Mouse (Mus musculus): Measurements from ENCODE around the gene Rpl18a.

Rpl18a gene

GRCm38 (mm10) chr8:70885612-70886011 lies 11.6 kb downstream of the Rpl18a start:
- intact Hi-C loops (cut with DNase I), result no loop called here

- intact Hi-C loops (cut with DNase I), result no loop called here
These were observed 12.5 kb downstream of the Rpl18a start for GRCm38 (mm10) chr8:70884683-70885082.

- intact Hi-C loops (cut with DNase I), result no loop called here
These were observed 13.0 kb downstream of the Rpl18a start for GRCm38 (mm10) chr8:70884186-70884585.

- intact Hi-C loops (cut with DNase I), result no loop called here
These were observed 16.7 kb downstream of the Rpl18a start for GRCm38 (mm10) chr8:70880546-70880945.

- intact Hi-C loops (cut with DNase I), result no loop called here
These were observed 17.1 kb downstream of the Rpl18a start for GRCm38 (mm10) chr8:70880126-70880525.

GRCm38 (mm10) chr8:70879500-70879899 lies 17.7 kb downstream of the Rpl18a start:
- intact Hi-C loops (cut with DNase I), result no loop called here

- intact Hi-C loops (cut with DNase I), result no loop called here
These were observed 19.0 kb downstream of the Rpl18a start for GRCm38 (mm10) chr8:70878178-70878577.

- intact Hi-C loops (cut with DNase I), result no loop called here
These were observed 20.8 kb downstream of the Rpl18a start for GRCm38 (mm10) chr8:70876382-70876781.

GRCm38 (mm10) chr8:70874441-70874840 lies 22.8 kb downstream of the Rpl18a start:
- intact Hi-C loops (cut with DNase I), result loop anchor here (2.0 kb wide), 1 partner anchor 18 kb away; the partner anchor contains the start of gene Slc5a5

GRCm38 (mm10) chr8:70873364-70873985 lies 23.7 kb downstream of the Rpl18a start, which contains the start of gene Ccdc124:
Ccdc124 (minus strand) TSS chr8:70873935.
- intact Hi-C loops (cut with DNase I), result no loop called here

- intact Hi-C loops (cut with DNase I), result no loop called here
These were observed 24.4 kb downstream of the Rpl18a start for GRCm38 (mm10) chr8:70872643-70873363.

GRCm38 (mm10) chr8:70871195-70871807 lies 25.9 kb downstream of the Rpl18a start:
- intact Hi-C loops (cut with DNase I), result no loop called here

GRCm38 (mm10) chr8:70869601-70870041 lies 27.6 kb downstream of the Rpl18a start:
- intact Hi-C loops (cut with DNase I), result loop anchor here (1.0 kb wide), 1 partner anchor 25 kb away; no protein-coding TSS in a partner anchor

GRCm38 (mm10) chr8:70869199-70869571 lies 28.0 kb downstream of the Rpl18a start:
- intact Hi-C loops (cut with DNase I), result loop anchor here (1.0 kb wide), 1 partner anchor 25 kb away; no protein-coding TSS in a partner anchor

- intact Hi-C loops (cut with DNase I), result loop anchor here (1.0 kb wide), 1 partner anchor 24 kb away; no protein-coding TSS in a partner anchor
These were observed 28.5 kb downstream of the Rpl18a start for GRCm38 (mm10) chr8:70868559-70869198.

- intact Hi-C loops (cut with DNase I), result no loop called here
These were observed 30.6 kb downstream of the Rpl18a start for GRCm38 (mm10) chr8:70866566-70866965.

- intact Hi-C loops (cut with DNase I), result no loop called here
These were observed 31.2 kb downstream of the Rpl18a start for GRCm38 (mm10) chr8:70866001-70866520.

- intact Hi-C loops (cut with DNase I), result no loop called here
These were observed 31.7 kb downstream of the Rpl18a start for GRCm38 (mm10) chr8:70865350-70866000.

GRCm38 (mm10) chr8:70864712-70865221 lies 32.4 kb downstream of the Rpl18a start:
- intact Hi-C loops (cut with DNase I), result no loop called here

GRCm38 (mm10) chr8:70863956-70864711 lies 33.1 kb downstream of the Rpl18a start:
- intact Hi-C loops (cut with DNase I), result no loop called here
